Mouse (Mus musculus): Measurements from ENCODE around the gene Fbxw26. TPM values are rescaled to one million over a fixed set of nuclear protein-coding genes. Genes with fewer than 3 reads are reported as not detected.

Gene Fbxw26
- not detected for total RNA-seq (2023)

GRCm38 (mm10) chr9:109745989-109746388 is at the start of gene Fbxw26:
Gene Fbxw26, minus strand, starts transcription at chr9:109746089.

DNA sequence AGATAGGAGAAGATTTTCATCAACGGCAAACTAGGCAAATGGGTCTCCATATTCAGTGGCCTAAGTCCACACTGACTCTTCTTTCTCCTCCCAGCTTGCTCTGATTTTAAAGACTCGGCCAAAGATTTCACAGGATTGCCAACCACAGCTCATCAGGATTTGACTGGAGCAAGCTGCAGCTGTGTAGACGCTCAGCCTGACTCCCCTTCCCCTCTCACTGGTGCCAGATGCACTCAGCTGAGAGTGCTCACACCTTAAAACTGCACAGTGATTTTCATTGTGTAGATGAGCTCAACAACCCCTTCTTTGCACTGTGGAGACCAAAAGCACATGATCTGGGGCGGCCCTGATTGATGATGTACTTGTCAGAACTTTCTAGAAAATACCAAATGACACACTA is 44.7 kb upstream of the Fbxw26 start, which contains the start of gene Fbxw27:
Gene Fbxw27, minus strand, starts transcription at position 101 of the 400 bp plus-strand sequence.

GRCm38 (mm10) chr9:109702600-109702999 is 43.3 kb downstream of the Fbxw26 start, which contains the start of gene Fbxw18:
Gene Fbxw18, minus strand, starts transcription at chr9:109702700.

Other genes with a start within 250 kb of the Fbxw26 start
- gene Fbxw15, start 177.8 kb downstream of the Fbxw26 start, total RNA-seq (2023) = not detected
- gene Fbxw24, start 120.0 kb downstream of the Fbxw26 start, total RNA-seq (2023) = not detected
- gene Fbxw25, start 81.4 kb downstream of the Fbxw26 start, total RNA-seq (2023) = not detected
- not detected for gene Fbxw18, start 43.4 kb downstream of the Fbxw26 start, total RNA-seq (2023)
- gene Fbxw27, start 44.6 kb upstream of the Fbxw26 start, total RNA-seq (2023) = not detected
- not detected for gene Spink8, start 66.2 kb upstream of the Fbxw26 start, total RNA-seq (2023)
- gene Nme6, start 86.7 kb upstream of the Fbxw26 start, total RNA-seq (2023) = 10 to 100 TPM; 18.1 to 23.2 TPM
- gene Camp, start 103.5 kb upstream of the Fbxw26 start, total RNA-seq (2023) = 1 to 10 TPM; 1.0 to 2.1 TPM
- 10 to 100 TPM; 10.6 to 11.5 TPM for gene Cdc25a, start 129.5 kb upstream of the Fbxw26 start, total RNA-seq (2023)
- gene Map4, start 185.4 kb upstream of the Fbxw26 start, total RNA-seq (2023) = 10 to 100 TPM; 72.9 to 73.5 TPM